Mouse (Mus musculus) neural tube, embryonic 10.5 days (tissue): ENCODE measurements at regions not wholly inside any gene's neighbourhood (a gene's known extent, or its start where the extent isn't known, plus 50 kb on each side); places are given as distances from the start of the nearest gene placed in this dataset.

Experiments used
- DNase-seq: peaks from one replicate; pipeline ENCODE4 v3.0.0-alpha.2; 2017; ENCODE audit warnings: low spot score; ENCODE audit errors: extremely low spot score

- no peak for DNase-seq
Observed at GRCm38 (mm10) chr14:24875934-24876333, 389.0 kb downstream of the Rps24 start.

GRCm38 (mm10) chr14:24876508-24876907 lies 389.6 kb downstream of the Rps24 start:
- DNase-seq, result no peak

GRCm38 (mm10) chr14:24877853-24878252 lies 390.9 kb downstream of the Rps24 start:
- DNase-seq, result no peak

GRCm38 (mm10) chr14:24886164-24886563 lies 399.2 kb downstream of the Rps24 start:
- no peak for DNase-seq

- no peak for DNase-seq
Observed at GRCm38 (mm10) chr14:24886896-24887421, 400.0 kb downstream of the Rps24 start.

GRCm38 (mm10) chr14:24890856-24891255 lies 403.9 kb downstream of the Rps24 start:
- no peak for DNase-seq

- DNase-seq, result no peak
Observed at GRCm38 (mm10) chr14:24895196-24895595, 408.3 kb downstream of the Rps24 start.

- DNase-seq, result no peak
Observed at GRCm38 (mm10) chr14:24896681-24897080, 409.8 kb downstream of the Rps24 start.

GRCm38 (mm10) chr14:24900501-24901179 lies 413.7 kb downstream of the Rps24 start:
- DNase-seq, result peak; percentile 72

- DNase-seq, result no peak
Observed at GRCm38 (mm10) chr14:24901726-24902125, 414.8 kb downstream of the Rps24 start.

GRCm38 (mm10) chr14:24902870-24903269 lies 415.9 kb downstream of the Rps24 start:
- DNase-seq, result no peak

- no peak for DNase-seq
Observed at GRCm38 (mm10) chr14:24904712-24905111, 417.8 kb downstream of the Rps24 start.

- no peak for DNase-seq
Observed at GRCm38 (mm10) chr14:24906916-24907315, 420.0 kb downstream of the Rps24 start.

- DNase-seq, result no peak
Observed at GRCm38 (mm10) chr14:24908377-24908776, 421.5 kb downstream of the Rps24 start.

- no peak for DNase-seq
Observed at GRCm38 (mm10) chr14:24911621-24912020, 424.7 kb downstream of the Rps24 start.

GRCm38 (mm10) chr14:24919056-24919455 lies 432.1 kb downstream of the Rps24 start:
- no peak for DNase-seq

- DNase-seq, result no peak
Observed at GRCm38 (mm10) chr14:24922006-24922405, 435.1 kb downstream of the Rps24 start.

- no peak for DNase-seq
Observed at GRCm38 (mm10) chr14:24924561-24924960, 437.6 kb downstream of the Rps24 start.

- DNase-seq, result no peak
Observed at GRCm38 (mm10) chr14:24926086-24927048, 439.4 kb downstream of the Rps24 start.

- no peak for DNase-seq
Observed at GRCm38 (mm10) chr14:24928726-24929125, 441.8 kb downstream of the Rps24 start.

- DNase-seq, result no peak
Observed at GRCm38 (mm10) chr14:24930251-24930650, 443.3 kb downstream of the Rps24 start.

GRCm38 (mm10) chr14:24937876-24938275 lies 451.0 kb downstream of the Rps24 start:
- DNase-seq, result no peak
